In genomic region chr3:99234319-99234869, GRCm38 (mm10) we compare ENCODE assay signal across 8 mouse cellular contexts. TPM values are rescaled to one million over a fixed set of nuclear protein-coding genes. Genes with fewer than 3 reads are reported as not detected.
DNase-seq lines count a peak whose midpoint lies in the region; ATAC-seq and TF ChIP-seq lines count a peak whose summit lies in the region.

No protein-coding gene starts in this region.

- intact Hi-C loops in gastrocnemius, adult 2 months (cut with DNase I): loop anchor here (5.0 to 10.0 kb wide), 2 partner anchors 290 to 633 kb away; no protein-coding TSS in a partner anchor
- intact Hi-C loops in gastrocnemius, postnatal 14 days (cut with DNase I; ENCODE audit: low total_unique reads): loop anchor here (5.0 to 10.0 kb wide), 2 partner anchors 640 to 703 kb away; no protein-coding TSS in a partner anchor

- WGBS in hindbrain, embryonic 16.5 days: 5% methylated on average over 17 of the region's 17 CpGs
- 4% methylated on average over 17 of the region's 17 CpGs for WGBS in midbrain, embryonic 14.5 days

- TF ChIP-seq POLR2A in bone marrow macrophage, adult 2 months (IDR thresholded peaks at IDR 0.05; ENCODE audit: borderline replicate concordance, low read depth, low read length): no peak

- no peaks in the 10 kb centered on the region for H3K36me3 ChIP-seq in hindbrain, embryonic 16.5 days (ENCODE audit: control insufficient read depth, insufficient read depth, low read length)
- no peaks in the 10 kb centered on the region for H3K36me3 ChIP-seq in midbrain, embryonic 14.5 days (ENCODE audit: control insufficient read depth, insufficient read depth, low read length)

- peak overlapping the region; percentile 58 for H3K4me3 ChIP-seq in gastrocnemius, adult 2 months
- H3K4me3 ChIP-seq in bone marrow macrophage, adult 2 months (ENCODE audit: insufficient read depth, low read length): peak overlapping the region; percentile 25; the same call in 1 of the 2 replicates
- H3K4me3 ChIP-seq in hindbrain, embryonic 16.5 days (ENCODE audit: low read length): peak overlapping the region; percentile 13; the same call in 1 of the 2 replicates
- no peak overlapping the region for H3K4me3 ChIP-seq in midbrain, embryonic 14.5 days (replicated peaks; ENCODE audit: low read depth, low read length)

- ATAC-seq in hindbrain, embryonic 16.5 days: 0 out of 2 replicates have a peak, but pooled peaks have one; percentile 20
- no peak for ATAC-seq in midbrain, embryonic 14.5 days (ENCODE audit: low FRiP score, low TSS enrichment)

- peak overlapping the region; percentile 43 for H3K4me2 ChIP-seq in hindbrain, embryonic 16.5 days (ENCODE audit: low read length)
- no peak overlapping the region for H3K4me2 ChIP-seq in midbrain, embryonic 14.5 days (ENCODE audit: low read length)

- peaks cover 2% of the 10 kb centered on the region; the same call in 1 of the 2 replicates for H3K4me1 ChIP-seq in bone marrow macrophage, adult 2 months (ENCODE audit: control insufficient read depth, insufficient read depth, low read length)
- H3K4me1 ChIP-seq in hindbrain, embryonic 16.5 days (ENCODE audit: control insufficient read depth, insufficient read depth, low read depth, low read length): peaks cover 3% of the 10 kb centered on the region; the same call in 1 of the 2 replicates
- no peaks in the 10 kb centered on the region for H3K4me1 ChIP-seq in midbrain, embryonic 14.5 days (ENCODE audit: control insufficient read depth, insufficient read depth, low read length)

- H3K27ac ChIP-seq in gastrocnemius, adult 2 months: no peak overlapping the region; the same call in 1 of the 2 replicates
- no peak overlapping the region for H3K27ac ChIP-seq in bone marrow macrophage, adult 2 months (ENCODE audit: insufficient read depth, low read depth, low read length)
- H3K27ac ChIP-seq in hindbrain, embryonic 16.5 days (ENCODE audit: low read depth, low read length): no peak overlapping the region
- no peak overlapping the region for H3K27ac ChIP-seq in midbrain, embryonic 14.5 days (replicated peaks; ENCODE audit: low read depth, low read length)

- TF ChIP-seq CTCF in gastrocnemius, adult 2 months (IDR thresholded peaks at IDR 0.05): no peak
- TF ChIP-seq CTCF in bone marrow macrophage, adult 2 months (IDR thresholded peaks at IDR 0.05; ENCODE audit: low read depth, low read length): no peak

- DNase-seq in gastrocnemius, adult 2 months: no peak
- DNase-seq in gastrocnemius, postnatal 14 days: no peak
- peak; percentile 15 for DNase-seq in midbrain, embryonic 14.5 days
- DNase-seq in c-Kit-positive CD71-positive TER-119-positive erythroid progenitor cells, embryonic 14.5 days (ENCODE audit: low spot score): no peak
- no peak for DNase-seq in spleen, postnatal 4 days (ENCODE audit: low spot score in 2 of 2)
- no peak for DNase-seq in cerebellum, postnatal 25 days

- H3K27me3 ChIP-seq in hindbrain, embryonic 16.5 days (replicated peaks; ENCODE audit: control insufficient read depth, insufficient read depth, low read length): peaks cover 52% of the 10 kb centered on the region
- H3K27me3 ChIP-seq in midbrain, embryonic 14.5 days (ENCODE audit: control insufficient read depth, insufficient read depth, low read length): peaks cover 74% of the 10 kb centered on the region

- H3K9ac ChIP-seq in hindbrain, embryonic 16.5 days (ENCODE audit: low read depth, low read length): no peak overlapping the region
- no peak overlapping the region for H3K9ac ChIP-seq in midbrain, embryonic 14.5 days (replicated peaks; ENCODE audit: low read length)

- H3K9me3 ChIP-seq in hindbrain, embryonic 16.5 days (ENCODE audit: control insufficient read depth, low read length): no peaks in the 10 kb centered on the region
- no peaks in the 10 kb centered on the region for H3K9me3 ChIP-seq in midbrain, embryonic 14.5 days (ENCODE audit: control insufficient read depth, low read length)

RNA-seq across cellular contexts. Expression of gene Tbx15, which starts 5.8 kb away (rescaled TPM):
- 100 to 1,000 TPM; 105 to 145 TPM for total RNA-seq in gastrocnemius, adult 2 months (2021)
- total RNA-seq in gastrocnemius, postnatal 14 days (2021): 100 to 1,000 TPM; 116 to 149 TPM
- 0.40 and 0.47 TPM in 2 replicates for polyA plus RNA-seq in bone marrow macrophage, adult 2 months (2012; ENCODE audit: insufficient read depth, insufficient read length, missing spikeins)
- polyA plus RNA-seq in hindbrain, embryonic 16.5 days (2015; fragmentation: Nextera tagmentation; extraction: Ambion mirVana): 0.66 and 1.0 TPM in 2 replicates
- 0.13 and 0.92 TPM in 2 replicates for polyA plus RNA-seq in midbrain, embryonic 14.5 days (2014; fragmentation: Nextera tagmentation; extraction: Ambion mirVana)
